Mouse (Mus musculus): ENCODE data around the gene Arhgef10l. TPM values are rescaled to one million over a fixed set of nuclear protein-coding genes. Genes with fewer than 3 reads are reported as not detected.

Arhgef10l gene
- polyA plus RNA-seq, 1 experiment from 2014 or later, result 21.9 TPM

DNA sequence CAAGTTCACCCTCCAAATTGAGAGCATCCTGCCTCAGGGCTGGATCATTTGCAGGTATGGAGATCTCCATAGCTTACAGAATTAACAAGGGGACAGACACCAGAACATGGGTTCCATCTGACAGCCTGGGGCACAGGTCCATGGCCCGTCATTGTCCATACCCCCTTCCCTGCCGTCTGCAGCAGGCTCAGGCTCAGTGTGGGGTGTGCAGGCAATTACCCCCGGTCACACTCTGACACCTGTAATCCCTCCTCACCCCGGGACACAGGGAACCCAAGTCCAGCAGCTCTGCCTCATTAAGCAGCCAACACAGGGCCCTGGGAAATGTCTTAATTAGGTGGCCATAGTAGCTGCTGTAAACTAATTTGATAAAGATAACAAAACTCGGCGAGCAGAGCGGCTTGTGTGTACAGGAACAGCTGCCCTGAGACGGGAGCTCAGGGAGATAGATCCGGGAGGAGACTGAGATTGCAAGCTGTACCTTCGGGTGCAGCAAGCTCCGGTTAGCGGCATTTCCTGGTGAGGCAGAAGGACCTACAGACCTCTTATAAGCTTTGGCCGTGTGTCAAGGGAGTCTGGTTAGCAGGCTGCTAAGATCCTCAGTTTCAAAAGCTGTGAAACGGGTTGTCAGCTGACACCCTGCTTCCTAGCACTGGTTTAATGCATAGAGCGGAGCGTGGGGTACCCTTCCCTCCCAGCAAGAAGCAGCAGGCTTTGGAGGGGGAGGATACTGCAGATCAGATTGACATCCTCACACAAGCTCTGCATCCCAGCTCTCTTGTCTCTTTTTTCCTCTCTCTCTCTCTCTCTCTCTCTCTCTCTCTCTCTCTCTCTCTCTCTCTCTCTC, 161.5 kb downstream of the Arhgef10l start:
- H3K36me3 ChIP-seq (replicated peaks; ENCODE audit: control insufficient read depth, insufficient read depth), result no peaks in the 10 kb centered on the region
- no peak overlapping the region for H3K4me2 ChIP-seq (replicated peaks)
- H3K4me1 ChIP-seq (replicated peaks; ENCODE audit: control insufficient read depth, insufficient read depth, low read length), result peaks cover 6% of the 10 kb centered on the region
- H3K4me3 ChIP-seq (replicated peaks; ENCODE audit: low read length), result no peak overlapping the region
- H3K9me3 ChIP-seq (ENCODE audit: control insufficient read depth, low read length), result no peaks in the 10 kb centered on the region
- ATAC-seq (ENCODE audit: low FRiP score) (peak; percentile 49; the same call in 1 of the 2 replicates), DNase-seq (ENCODE audit: low spot score) (no peak)
- H3K27me3 ChIP-seq (ENCODE audit: control insufficient read depth, insufficient read depth, low read length), result no peaks in the 10 kb centered on the region
- 33% methylated on average over 16 of the region's 16 CpGs for WGBS
- H3K27ac ChIP-seq, result no peak overlapping the region; the same call in 1 of the 2 replicates
- no peak overlapping the region for H3K9ac ChIP-seq

DNA sequence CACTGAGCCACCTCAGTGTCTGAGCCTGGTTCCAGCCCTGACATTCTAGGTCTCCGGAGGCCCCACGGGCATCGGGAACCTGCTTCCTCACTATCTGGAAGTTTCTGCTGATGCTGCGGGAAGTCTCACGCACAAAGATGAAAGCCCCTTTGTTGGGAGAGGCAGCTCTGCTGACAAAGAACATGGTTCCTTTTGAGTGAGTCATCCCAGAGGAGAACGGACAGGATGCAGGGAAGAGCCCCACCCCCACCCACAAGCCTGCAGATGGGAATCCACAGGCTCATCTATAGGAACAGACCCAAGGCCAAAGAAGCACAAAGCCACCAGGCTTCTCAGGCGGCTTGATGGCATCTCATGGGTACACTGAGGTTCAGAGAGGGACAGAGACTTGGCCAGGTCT, 165.0 kb downstream of the Arhgef10l start:
- Histone ChIP-seq H3K4me2 (replicated peaks) (no peak overlapping the region), H3K36me3 (replicated peaks; ENCODE audit: control insufficient read depth, insufficient read depth) (no peaks in the 10 kb centered on the region), H3K9ac (no peak overlapping the region), H3K4me3 (replicated peaks; ENCODE audit: low read length) (no peak overlapping the region), H3K27ac (no peak overlapping the region), H3K4me1 (replicated peaks; ENCODE audit: control insufficient read depth, insufficient read depth, low read length) (peaks cover 10% of the 10 kb centered on the region), H3K9me3 (ENCODE audit: control insufficient read depth, low read length) (no peaks in the 10 kb centered on the region), H3K27me3 (ENCODE audit: control insufficient read depth, insufficient read depth, low read length) (no peaks in the 10 kb centered on the region)
- DNase-seq (ENCODE audit: low spot score) (no peak), ATAC-seq (ENCODE audit: low FRiP score) (no peak)
- WGBS, result 47% methylated on average over 7 of the region's 7 CpGs

DNA sequence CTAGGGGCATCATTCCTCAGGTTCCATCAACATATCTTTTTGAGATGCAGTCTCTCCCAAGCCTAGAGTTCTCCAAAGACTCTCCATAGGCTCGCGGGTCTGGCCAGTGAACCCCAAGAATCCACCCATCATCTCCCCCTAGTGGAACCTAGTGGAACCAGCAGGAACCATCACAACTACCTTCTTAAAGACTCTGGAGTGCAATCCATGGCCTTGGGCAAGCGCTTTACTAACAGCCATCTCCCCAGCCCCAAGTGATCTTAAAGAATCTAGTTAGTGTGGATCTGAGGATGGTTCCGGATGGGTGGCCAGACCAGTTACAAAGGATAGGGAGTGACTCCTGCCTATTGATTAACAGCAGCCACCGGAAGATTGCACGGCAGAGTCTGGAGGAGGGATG, 166.2 kb downstream of the Arhgef10l start:
- WGBS, result 80% methylated on average over 6 of the region's 6 CpGs
- H3K4me1 ChIP-seq (replicated peaks; ENCODE audit: control insufficient read depth, insufficient read depth, low read length), result peaks cover 9% of the 10 kb centered on the region
- no peaks in the 10 kb centered on the region for H3K36me3 ChIP-seq (replicated peaks; ENCODE audit: control insufficient read depth, insufficient read depth)

DNA sequence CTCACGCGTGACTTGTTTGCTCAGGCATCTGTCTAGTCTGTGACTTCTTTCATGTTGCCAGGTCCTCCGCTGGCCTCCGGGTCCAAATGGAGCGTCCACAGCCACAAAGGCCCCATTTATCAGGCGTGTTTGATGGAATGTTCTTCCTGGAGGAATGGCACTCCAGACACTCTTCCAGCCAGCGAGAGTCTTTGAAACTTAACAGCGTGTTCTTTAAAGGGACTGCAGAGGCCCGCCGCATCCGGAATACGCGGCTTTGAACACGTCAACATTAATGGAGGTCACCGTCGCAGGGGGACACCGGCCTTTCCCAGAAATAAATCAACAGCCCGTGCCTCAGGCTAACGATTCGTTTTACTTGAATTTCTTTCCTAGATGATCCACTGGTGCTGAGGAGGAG, 168.6 kb downstream of the Arhgef10l start:
- H3K4me1 ChIP-seq (replicated peaks; ENCODE audit: control insufficient read depth, insufficient read depth, low read length), result peaks cover 3% of the 10 kb centered on the region; the same call in 1 of the 2 replicates
- no peaks in the 10 kb centered on the region for H3K9me3 ChIP-seq (ENCODE audit: control insufficient read depth, low read length)
- no peak overlapping the region for H3K4me3 ChIP-seq (replicated peaks; ENCODE audit: low read length)
- DNase-seq (ENCODE audit: low spot score) (no peak), ATAC-seq (ENCODE audit: low FRiP score) (no peak)
- H3K27me3 ChIP-seq (ENCODE audit: control insufficient read depth, insufficient read depth, low read length), result no peaks in the 10 kb centered on the region
- WGBS, result 53% methylated on average over 20 of the region's 20 CpGs
- no peak overlapping the region for H3K27ac ChIP-seq
- no peak overlapping the region for H3K4me2 ChIP-seq (replicated peaks)
- H3K9ac ChIP-seq, result no peak overlapping the region
- no peaks in the 10 kb centered on the region for H3K36me3 ChIP-seq (replicated peaks; ENCODE audit: control insufficient read depth, insufficient read depth)

More for the DNA sequence above, 166.2 kb downstream of the Arhgef10l start:
- DNase-seq (ENCODE audit: low spot score) (no peak), ATAC-seq (ENCODE audit: low FRiP score) (no peak)
- no peak overlapping the region for H3K9ac ChIP-seq
- no peak overlapping the region for H3K27ac ChIP-seq
- no peak overlapping the region for H3K4me3 ChIP-seq (replicated peaks; ENCODE audit: low read length)
- H3K9me3 ChIP-seq (ENCODE audit: control insufficient read depth, low read length), result no peaks in the 10 kb centered on the region
- no peaks in the 10 kb centered on the region for H3K27me3 ChIP-seq (ENCODE audit: control insufficient read depth, insufficient read depth, low read length)
- no peak overlapping the region for H3K4me2 ChIP-seq (replicated peaks)

DNA sequence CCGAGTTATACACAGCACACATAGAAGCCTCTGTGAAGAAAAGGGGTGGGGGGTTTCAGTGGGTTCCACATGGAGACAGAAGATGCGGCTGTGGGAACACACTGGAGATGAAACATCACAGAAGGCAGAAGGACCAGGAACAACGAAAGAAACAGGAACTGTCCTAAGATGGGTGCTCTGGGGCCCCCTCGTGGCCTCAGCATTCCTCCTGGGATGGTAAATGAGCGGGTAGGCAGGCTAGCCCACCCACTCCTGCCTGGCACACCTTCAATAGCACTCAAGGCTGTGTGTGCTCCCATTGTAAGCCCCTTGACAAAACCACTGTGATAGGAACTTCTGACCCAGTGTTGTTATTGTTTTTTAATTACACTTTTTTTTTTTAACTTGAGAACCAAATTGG, 174.3 kb downstream of the Arhgef10l start:
- no peaks in the 10 kb centered on the region for H3K9me3 ChIP-seq (ENCODE audit: control insufficient read depth, low read length)
- DNase-seq (ENCODE audit: low spot score), result no peak

DNA sequence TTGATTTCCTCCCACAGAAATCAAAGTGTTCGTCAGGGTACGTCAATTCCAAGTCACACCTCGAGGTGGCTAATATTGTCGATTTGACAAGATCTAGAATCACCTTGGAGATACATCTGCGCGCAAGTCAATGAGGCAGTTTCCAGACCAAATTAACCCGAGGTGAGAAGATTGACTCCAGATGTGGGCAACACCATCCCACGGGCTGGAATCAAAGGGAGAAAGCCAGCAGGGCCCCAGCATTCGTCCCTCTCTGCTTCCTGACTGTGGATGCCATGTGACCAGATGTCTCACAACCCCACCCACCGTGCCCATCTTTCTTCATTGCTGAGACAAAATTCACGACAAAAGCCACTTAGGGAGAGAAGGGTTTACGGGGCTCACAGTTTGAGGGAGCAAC, 180.4 kb downstream of the Arhgef10l start:
- ATAC-seq (ENCODE audit: low FRiP score), result no peak
- 71% methylated on average over 12 of the region's 12 CpGs for WGBS

More for the DNA sequence above, 174.3 kb downstream of the Arhgef10l start:
- no peak overlapping the region for H3K27ac ChIP-seq
- H3K9ac ChIP-seq, result no peak overlapping the region
- H3K4me3 ChIP-seq (replicated peaks; ENCODE audit: low read length), result no peak overlapping the region
- H3K27me3 ChIP-seq (ENCODE audit: control insufficient read depth, insufficient read depth, low read length), result no peaks in the 10 kb centered on the region
- ATAC-seq (ENCODE audit: low FRiP score), result no peak
- WGBS, result 48% methylated on average over 5 of the region's 5 CpGs
- no peaks in the 10 kb centered on the region for H3K36me3 ChIP-seq (replicated peaks; ENCODE audit: control insufficient read depth, insufficient read depth)
- H3K4me2 ChIP-seq (replicated peaks), result no peak overlapping the region
- H3K4me1 ChIP-seq (replicated peaks; ENCODE audit: control insufficient read depth, insufficient read depth, low read length), result no peaks in the 10 kb centered on the region

DNA sequence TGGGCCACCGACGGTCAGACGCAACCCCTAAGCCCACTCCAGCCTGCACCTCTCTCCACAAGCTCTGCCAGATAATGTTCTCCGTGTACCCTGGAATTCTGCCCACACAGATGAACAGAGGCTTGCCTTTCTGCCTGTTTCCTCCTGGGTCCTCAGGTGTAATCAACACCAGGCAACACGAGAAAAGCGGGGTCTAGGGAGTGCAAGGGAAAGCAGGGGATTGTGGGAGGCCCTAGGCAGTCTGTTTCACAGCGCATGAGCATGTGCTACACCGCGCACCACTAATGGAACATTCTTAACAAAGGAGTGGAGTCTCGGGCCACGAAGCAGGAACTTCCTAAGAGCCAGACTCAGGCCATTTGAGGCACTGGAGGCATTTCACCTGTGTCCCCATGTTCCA, 182.7 kb downstream of the Arhgef10l start:
- no peak overlapping the region for H3K4me2 ChIP-seq (replicated peaks)
- no peak overlapping the region for H3K9ac ChIP-seq
- H3K4me3 ChIP-seq (replicated peaks; ENCODE audit: low read length), result no peak overlapping the region
- no peak overlapping the region for H3K27ac ChIP-seq
- WGBS, result 79% methylated on average over 11 of the region's 11 CpGs
- H3K36me3 ChIP-seq (replicated peaks; ENCODE audit: control insufficient read depth, insufficient read depth), result no peaks in the 10 kb centered on the region
- no peaks in the 10 kb centered on the region for H3K27me3 ChIP-seq (ENCODE audit: control insufficient read depth, insufficient read depth, low read length)
- ATAC-seq (ENCODE audit: low FRiP score) (no peak), DNase-seq (ENCODE audit: low spot score) (no peak)
- H3K4me1 ChIP-seq (replicated peaks; ENCODE audit: control insufficient read depth, insufficient read depth, low read length), result 0 out of 2 replicates have a peak, but pooled peaks cover 2% of the 10 kb centered on the region
- no peaks in the 10 kb centered on the region for H3K9me3 ChIP-seq (ENCODE audit: control insufficient read depth, low read length)

More for the DNA sequence above, 180.4 kb downstream of the Arhgef10l start:
- Histone ChIP-seq H3K36me3 (replicated peaks; ENCODE audit: control insufficient read depth, insufficient read depth) (no peaks in the 10 kb centered on the region), H3K27me3 (ENCODE audit: control insufficient read depth, insufficient read depth, low read length) (no peaks in the 10 kb centered on the region), H3K4me2 (replicated peaks) (no peak overlapping the region), H3K9ac (no peak overlapping the region), H3K9me3 (ENCODE audit: control insufficient read depth, low read length) (no peaks in the 10 kb centered on the region), H3K27ac (no peak overlapping the region), H3K4me1 (replicated peaks; ENCODE audit: control insufficient read depth, insufficient read depth, low read length) (0 out of 2 replicates have a peak, but pooled peaks cover 2% of the 10 kb centered on the region), H3K4me3 (replicated peaks; ENCODE audit: low read length) (no peak overlapping the region)
- DNase-seq (ENCODE audit: low spot score), result no peak

DNA sequence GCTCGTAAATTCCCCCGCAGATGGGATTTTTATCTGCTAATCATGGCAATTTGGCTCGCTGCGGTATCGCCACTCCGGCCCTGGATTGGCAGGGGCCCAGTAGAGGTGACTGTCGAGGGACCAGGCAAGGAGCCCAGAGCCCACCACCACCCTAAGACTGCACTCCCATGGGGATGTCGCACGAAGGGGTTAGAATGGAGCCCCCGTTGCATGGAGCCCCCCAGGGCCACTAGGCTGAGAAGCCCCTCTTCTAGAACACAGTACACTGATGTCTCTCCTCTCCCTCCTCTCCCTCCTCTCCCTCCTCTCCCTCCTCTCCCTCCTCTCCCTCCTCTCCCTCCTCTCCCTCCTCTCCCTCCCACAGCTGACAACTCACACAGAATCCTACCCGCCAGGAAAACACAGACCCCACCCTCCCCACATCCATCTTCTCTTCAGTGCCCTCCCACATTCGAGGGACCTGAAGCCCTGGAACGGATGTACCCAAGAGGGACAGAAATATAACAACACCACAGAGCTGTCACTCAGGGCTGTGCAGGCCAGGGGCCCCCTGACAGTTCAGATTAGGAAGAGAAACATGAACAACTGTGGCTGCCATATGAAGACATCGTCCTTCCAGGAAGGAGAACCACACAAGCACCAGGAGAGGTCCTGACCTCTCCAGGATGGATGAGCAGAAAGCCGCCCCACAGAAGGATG, 185.3 kb downstream of the Arhgef10l start:
- H3K9me3 ChIP-seq (ENCODE audit: control insufficient read depth, low read length), result no peaks in the 10 kb centered on the region
- no peaks in the 10 kb centered on the region for H3K36me3 ChIP-seq (replicated peaks; ENCODE audit: control insufficient read depth, insufficient read depth)
- ATAC-seq (ENCODE audit: low FRiP score) (peak; percentile 55; the same call in 1 of the 2 replicates), DNase-seq (ENCODE audit: low spot score) (no peak)
- H3K27ac ChIP-seq, result no peak overlapping the region
- H3K4me3 ChIP-seq (replicated peaks; ENCODE audit: low read length), result no peak overlapping the region
- WGBS, result 41% methylated on average over 15 of the region's 15 CpGs
- 0 out of 2 replicates have a peak, but pooled peaks cover 2% of the 10 kb centered on the region for H3K4me1 ChIP-seq (replicated peaks; ENCODE audit: control insufficient read depth, insufficient read depth, low read length)
- no peaks in the 10 kb centered on the region for H3K27me3 ChIP-seq (ENCODE audit: control insufficient read depth, insufficient read depth, low read length)
- H3K9ac ChIP-seq, result no peak overlapping the region
- no peak overlapping the region for H3K4me2 ChIP-seq (replicated peaks)

DNA sequence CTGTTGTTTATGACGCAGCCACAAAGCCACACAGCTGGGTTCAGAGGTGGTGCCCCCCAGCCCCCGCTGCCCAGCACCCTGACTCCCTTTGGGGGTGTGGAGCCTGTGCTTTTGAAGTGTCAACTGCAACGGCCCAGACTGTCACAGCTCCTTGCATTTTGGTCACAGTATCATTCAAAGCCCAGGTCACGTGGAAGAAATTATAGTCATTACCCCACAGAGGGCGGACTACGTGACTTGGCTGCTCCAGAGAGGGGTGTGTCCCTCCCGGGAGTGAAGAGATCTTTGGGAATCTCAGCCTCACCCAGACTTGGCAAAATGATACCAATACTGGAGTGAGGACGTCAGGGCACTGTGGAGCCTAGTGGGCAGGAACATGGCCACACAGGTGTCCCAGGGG, 190.6 kb downstream of the Arhgef10l start:
- DNase-seq (ENCODE audit: low spot score) (no peak), ATAC-seq (ENCODE audit: low FRiP score) (no peak)
- Histone ChIP-seq H3K9me3 (ENCODE audit: control insufficient read depth, low read length) (no peaks in the 10 kb centered on the region), H3K36me3 (replicated peaks; ENCODE audit: control insufficient read depth, insufficient read depth) (no peaks in the 10 kb centered on the region), H3K4me1 (replicated peaks; ENCODE audit: control insufficient read depth, insufficient read depth, low read length) (peaks cover 6% of the 10 kb centered on the region; the same call in 1 of the 2 replicates), H3K27ac (no peak overlapping the region), H3K9ac (no peak overlapping the region), H3K4me3 (replicated peaks; ENCODE audit: low read length) (no peak overlapping the region), H3K4me2 (replicated peaks) (no peak overlapping the region), H3K27me3 (ENCODE audit: control insufficient read depth, insufficient read depth, low read length) (no peaks in the 10 kb centered on the region)
- 79% methylated on average over 8 of the region's 8 CpGs for WGBS

Data from hindbrain, embryonic 14.5 days (tissue).